Mouse (Mus musculus) lung, postnatal 14 days (tissue): Measurements from ENCODE around the gene Carns1.

Experiments
- DNase-seq: peaks from one replicate; pipeline ENCODE4 v3.0.0; 2021

Gene Carns1

GRCm38 (mm10) chr19:4201291-4201909 lies 26.1 kb upstream of the Carns1 start, which contains the start of gene Rad9a:
Gene Rad9a, minus strand, starts transcription at chr19:4201662.
- peak; percentile 97 for DNase-seq

DNA sequence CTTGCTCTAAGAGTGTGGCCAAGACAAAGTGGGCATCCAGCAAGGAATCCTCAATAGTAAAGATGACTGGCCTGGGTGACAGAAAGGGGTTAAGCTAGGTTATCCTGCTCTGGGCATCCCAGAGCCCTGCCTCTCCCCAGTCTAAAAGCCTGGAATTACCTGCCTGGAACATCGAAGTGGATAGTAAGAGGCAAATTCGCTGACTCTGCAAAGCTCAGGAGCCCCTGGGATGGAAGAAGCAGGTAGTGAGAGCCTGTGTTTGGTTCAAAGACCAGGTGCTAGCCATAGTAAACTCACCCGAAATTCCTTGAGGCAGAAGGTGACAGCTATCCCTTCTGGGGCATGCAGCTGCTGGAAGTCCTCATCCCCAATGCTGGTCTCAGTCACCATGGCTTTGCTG lies 21.9 kb upstream of the Carns1 start:
- no peak for DNase-seq

DNA sequence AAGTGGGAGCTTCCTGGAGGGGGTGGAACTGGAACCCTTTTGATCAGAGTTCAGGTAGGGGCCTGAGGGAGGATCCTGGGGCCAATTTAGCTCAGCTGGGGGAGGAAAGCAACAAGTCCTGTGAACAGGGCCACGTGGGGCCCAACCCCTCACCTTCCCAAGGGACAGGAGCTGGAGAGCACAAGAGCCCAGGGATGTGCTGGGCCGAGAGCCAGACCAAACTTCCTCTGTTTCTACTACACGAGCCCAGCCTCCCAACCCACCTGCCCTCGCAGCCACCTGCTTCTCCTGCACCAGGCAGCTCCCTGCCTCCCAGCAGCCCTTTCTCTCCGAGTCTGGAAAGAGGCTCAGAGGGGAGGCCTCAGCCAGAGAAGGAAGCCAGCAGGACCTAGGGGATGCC lies 21.3 kb upstream of the Carns1 start:
- DNase-seq = no peak

DNA sequence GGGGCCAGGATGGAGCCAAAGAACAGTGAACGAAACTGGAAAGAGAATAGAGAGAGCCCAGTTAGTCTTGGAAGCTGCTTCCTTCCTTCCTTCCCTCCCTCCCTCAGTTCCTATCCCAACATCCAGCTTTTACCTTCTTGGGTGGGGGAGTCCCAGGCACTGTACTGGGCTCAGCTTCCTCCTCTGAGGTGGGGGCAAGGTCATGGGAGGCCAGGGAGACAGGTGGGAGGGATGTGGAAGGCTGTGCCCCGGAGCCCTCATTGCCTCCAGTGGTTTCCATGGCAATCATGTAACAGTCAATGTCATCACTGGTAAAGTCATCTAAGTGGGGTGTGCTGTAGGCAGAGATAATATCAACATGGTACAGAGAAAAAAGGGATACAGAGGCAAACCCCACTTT lies 20.8 kb upstream of the Carns1 start:
- DNase-seq = no peak

- no peak for DNase-seq
These were observed 19.7 kb upstream of the Carns1 start for GRCm38 (mm10) chr19:4194776-4195650.

GRCm38 (mm10) chr19:4194021-4194724 lies 18.9 kb upstream of the Carns1 start:
- no peak for DNase-seq

- DNase-seq = no peak
These were observed 17.9 kb upstream of the Carns1 start for GRCm38 (mm10) chr19:4193129-4193528.

GRCm38 (mm10) chr19:4192251-4192985 lies 17.1 kb upstream of the Carns1 start:
- no peak for DNase-seq

GRCm38 (mm10) chr19:4191528-4192250 lies 16.4 kb upstream of the Carns1 start, which contains the start of gene Ppp1ca:
Gene Ppp1ca, plus strand, starts transcription at chr19:4192065.
- peak; percentile 99 for DNase-seq

DNA sequence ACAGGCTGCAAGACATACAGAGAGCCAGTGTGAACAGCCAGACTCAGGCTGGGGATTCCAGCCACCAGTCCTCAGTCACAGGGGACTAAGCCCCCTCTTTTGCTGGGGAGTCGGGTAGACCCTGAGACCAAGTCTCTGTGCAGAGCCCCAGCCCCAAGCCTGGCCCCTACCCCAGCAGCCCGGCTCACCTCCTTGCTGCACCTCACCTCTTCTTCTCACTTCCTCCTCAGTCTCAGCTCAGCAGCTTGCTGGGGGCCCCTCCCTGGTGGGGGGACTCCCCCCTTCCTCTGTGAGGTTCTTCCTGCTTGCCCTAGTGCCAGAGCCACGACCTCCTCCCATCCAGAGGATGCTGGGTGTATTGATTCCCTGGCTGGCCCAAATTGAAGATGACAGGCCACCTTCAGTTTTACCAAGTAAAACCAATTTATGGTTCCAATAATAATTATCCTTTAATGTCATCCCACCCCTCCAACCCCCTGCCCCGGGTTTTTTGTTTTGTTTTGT lies 15.6 kb upstream of the Carns1 start, which contains the start of gene Tbc1d10c:
Gene Tbc1d10c, minus strand, starts transcription at position 454 of the 504 bp plus-strand sequence.
- peak; percentile 51 for DNase-seq

DNA sequence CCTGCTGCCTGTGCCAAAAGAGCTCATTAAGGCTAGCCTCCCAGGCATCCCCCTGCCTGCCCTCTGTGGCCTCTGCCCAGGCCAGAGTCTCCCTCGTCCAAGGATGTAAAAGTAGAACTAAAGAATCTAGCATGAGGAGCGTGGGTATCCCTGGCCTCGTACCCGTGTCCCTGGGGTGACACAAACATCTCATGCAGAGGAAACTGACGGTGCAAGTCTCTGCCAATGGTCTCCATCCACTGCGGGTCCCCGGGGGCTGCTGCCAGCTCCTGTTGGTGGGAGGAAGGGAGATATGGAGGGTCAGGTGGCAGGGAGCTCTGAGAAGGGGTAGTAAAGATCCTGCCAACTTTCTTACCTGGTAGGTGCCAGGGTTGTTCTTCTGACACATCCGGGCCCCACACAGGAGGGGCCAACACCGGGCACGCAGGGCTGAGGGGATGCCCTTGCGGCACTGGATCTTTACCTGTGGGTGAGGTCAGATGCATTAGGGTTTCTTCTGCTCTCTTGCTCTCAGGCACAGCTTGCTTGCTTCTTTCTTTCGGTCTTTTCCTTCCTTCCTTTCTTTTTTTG lies 13.9 kb upstream of the Carns1 start:
- no peak for DNase-seq

DNA sequence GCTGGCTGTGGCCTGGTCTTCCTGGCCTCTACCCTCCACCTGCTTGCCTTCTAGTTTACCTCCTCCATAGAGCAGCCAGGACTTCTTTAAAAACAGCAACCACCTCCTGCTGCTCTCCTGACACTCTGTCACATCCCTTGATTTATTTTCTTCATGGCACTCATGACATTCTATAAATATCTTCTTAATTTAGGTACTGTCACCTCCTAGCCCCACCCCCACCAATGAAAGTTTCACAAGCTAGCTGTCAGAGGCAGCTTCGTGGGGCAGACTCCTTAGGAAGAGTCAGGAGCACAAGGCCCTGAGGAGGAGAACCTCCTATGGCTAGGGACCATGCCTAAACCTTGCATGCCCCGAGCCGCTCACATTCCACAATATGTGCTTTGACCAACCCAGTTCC lies 12.0 kb upstream of the Carns1 start:
- DNase-seq = no peak

GRCm38 (mm10) chr19:4184976-4185975 lies 10.0 kb upstream of the Carns1 start:
- DNase-seq = no peak

DNA sequence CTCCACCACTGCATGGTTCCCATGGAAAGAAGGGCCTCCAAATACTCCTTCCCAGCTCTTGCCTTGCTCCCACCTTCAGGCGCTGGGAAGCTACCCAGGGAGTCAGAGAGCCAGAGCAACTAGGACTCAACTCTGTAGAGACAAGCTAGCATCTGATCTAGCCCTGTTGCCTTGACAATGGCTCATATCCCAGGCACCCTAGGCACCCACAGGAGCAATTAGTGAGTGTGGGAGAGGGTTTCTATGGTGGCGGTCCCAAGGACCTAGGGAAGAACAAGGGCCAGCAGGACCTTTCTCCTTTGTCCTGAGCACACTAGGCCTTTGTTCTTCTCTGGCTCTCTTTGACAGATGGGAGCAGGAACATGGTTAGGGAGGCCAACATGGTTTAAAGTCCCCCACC lies 8.4 kb upstream of the Carns1 start:
- DNase-seq = no peak

DNA sequence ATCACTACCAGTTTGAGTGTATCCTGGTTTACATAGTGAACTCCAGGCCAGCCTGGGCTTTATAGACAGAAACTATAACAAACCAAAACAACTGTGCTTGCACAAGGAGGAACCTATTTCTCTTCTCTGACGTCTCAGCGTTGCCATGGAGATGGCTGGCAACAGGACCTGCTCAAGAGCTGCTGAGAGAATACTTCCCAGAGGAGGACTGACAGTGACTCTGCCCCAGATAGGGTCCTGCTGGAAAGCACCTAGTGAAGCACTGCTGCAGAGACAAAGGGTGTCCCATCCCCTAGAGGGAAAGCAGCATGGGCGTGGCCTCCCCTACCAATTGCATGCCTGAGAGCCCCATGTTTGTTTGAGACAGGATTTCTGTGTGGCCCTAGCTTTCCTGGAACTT lies 6.6 kb upstream of the Carns1 start:
- peak; percentile 72 for DNase-seq

DNA sequence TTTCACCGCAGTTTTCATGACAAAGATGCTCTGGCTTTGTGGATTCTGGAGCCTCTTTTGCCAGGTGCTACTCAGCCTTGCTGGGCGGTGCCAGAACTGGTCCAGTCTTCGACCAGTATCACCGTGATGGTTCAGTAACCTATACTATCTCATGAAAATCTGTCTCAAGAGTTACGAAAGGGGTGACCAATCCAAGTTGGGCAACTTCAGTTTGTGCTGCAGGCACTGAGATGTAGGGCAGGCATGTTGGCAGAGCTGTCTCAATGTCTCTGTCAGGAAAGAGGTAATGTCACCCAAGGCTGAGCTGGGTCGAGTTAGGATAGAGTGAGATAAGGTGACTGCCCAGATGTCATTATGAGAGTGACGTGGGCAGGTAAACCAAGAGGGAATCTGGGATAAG lies 5.1 kb upstream of the Carns1 start:
- no peak for DNase-seq

GRCm38 (mm10) chr19:4172925-4173324 lies 2.4 kb downstream of the Carns1 start:
- DNase-seq = no peak

GRCm38 (mm10) chr19:4171393-4172290 lies 3.6 kb downstream of the Carns1 start:
- DNase-seq = peak; percentile 44
